In the genomic region with DNA sequence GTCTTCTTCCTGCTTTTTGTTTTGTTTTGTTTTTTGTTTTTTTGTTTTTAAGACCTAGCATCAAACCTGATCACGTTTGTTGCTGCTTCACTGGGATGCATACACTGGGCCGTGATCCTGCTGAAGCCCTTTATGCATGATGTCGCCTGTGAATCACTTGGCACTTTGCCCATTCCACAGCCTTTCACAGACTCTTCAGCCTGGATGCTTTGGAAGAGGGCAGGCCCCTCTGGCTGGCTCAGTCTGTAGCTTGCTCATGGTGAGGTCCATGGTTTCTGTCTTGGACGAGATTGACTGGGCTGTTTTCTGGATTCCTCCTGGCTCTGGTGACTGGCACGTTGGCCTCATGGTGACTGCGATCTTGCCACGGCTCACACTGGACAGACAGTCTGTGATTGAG, we compare ENCODE assay signal across 12 mouse cellular contexts. TPM values are rescaled to one million over a fixed set of nuclear protein-coding genes. Genes with fewer than 3 reads are reported as not detected.
DNase-seq lines count a peak whose midpoint lies in the region; ATAC-seq lines count a peak whose summit lies in the region.
"Had no signal": no experiment of that assay in that cellular context is flagged by ENCODE, and none has a peak within 500 bp of the region (broad histone marks: within the 10 kb centered on the region; RNA-seq: fewer than 3 reads in every experiment).

No protein-coding gene starts in this region.

- no peak overlapping the region; the same call in 1 of the 2 replicates for H3K9ac ChIP-seq in forebrain, embryonic 13.5 days
- H3K9ac ChIP-seq: embryonic facial prominence, embryonic 12.5 days; lung, embryonic 15.5 days had no signal

- H3K4me3 ChIP-seq in forebrain, embryonic 13.5 days: no peak overlapping the region
- no peak overlapping the region for H3K4me3 ChIP-seq in forebrain, embryonic 10.5 days
- H3K4me3 ChIP-seq: embryonic facial prominence, embryonic 12.5 days; lung, embryonic 15.5 days had no signal

- no peaks in the 10 kb centered on the region for H3K9me3 ChIP-seq in forebrain, embryonic 13.5 days (replicated peaks)
- no peaks in the 10 kb centered on the region for H3K9me3 ChIP-seq in forebrain, embryonic 10.5 days
- H3K9me3 ChIP-seq: embryonic facial prominence, embryonic 12.5 days; lung, embryonic 15.5 days had no signal

- 58% methylated on average over 7 of the region's 7 CpGs for WGBS in forebrain, embryonic 13.5 days
- WGBS in forebrain, embryonic 10.5 days: 94% methylated on average over 7 of the region's 7 CpGs

- H3K4me2 ChIP-seq in forebrain, embryonic 13.5 days: no peak overlapping the region
- H3K4me2 ChIP-seq: embryonic facial prominence, embryonic 12.5 days; lung, embryonic 15.5 days had no signal

- no peak for DNase-seq in forebrain, embryonic 10.5 days (ENCODE audit: extremely low spot score, low spot score)
- DNase-seq in lung, postnatal 14 days: peak; percentile 18
- no peak for DNase-seq in lung, adult 18-20 months
- DNase-seq in cerebellum, adult 9-11 months: peak; percentile 79
- peak; percentile 61 for DNase-seq in retina, postnatal 1 day
- DNase-seq in thymus, postnatal 0 days (ENCODE audit: low spot score): no peak
- no peak for DNase-seq in T-cell, adult 2 months (ENCODE audit: low spot score)
- DNase-seq: B cell, adult 2 months; gastrocnemius, postnatal 25 days had no signal

- H3K36me3 ChIP-seq in forebrain, embryonic 13.5 days (ENCODE audit: poor library complexity, severe bottlenecking): peaks cover 100% of the 10 kb centered on the region
- peaks cover 100% of the 10 kb centered on the region for H3K36me3 ChIP-seq in forebrain, embryonic 10.5 days (replicated peaks)

- H3K27ac ChIP-seq in forebrain, embryonic 13.5 days: peak overlapping the region; percentile 61; the same call in 1 of the 2 replicates
- no peak overlapping the region for H3K27ac ChIP-seq in forebrain, embryonic 10.5 days
- H3K27ac ChIP-seq: embryonic facial prominence, embryonic 12.5 days; lung, embryonic 15.5 days had no signal

- ATAC-seq in forebrain, embryonic 13.5 days: 0 out of 2 replicates have a peak, but pooled peaks have one; percentile 53

- no peaks in the 10 kb centered on the region for H3K27me3 ChIP-seq in forebrain, embryonic 13.5 days
- no peaks in the 10 kb centered on the region for H3K27me3 ChIP-seq in forebrain, embryonic 10.5 days (ENCODE audit: poor library complexity, severe bottlenecking)
- H3K27me3 ChIP-seq: embryonic facial prominence, embryonic 12.5 days; lung, embryonic 15.5 days had no signal

- no peaks in the 10 kb centered on the region; the same call in 1 of the 2 replicates for H3K4me1 ChIP-seq in forebrain, embryonic 13.5 days
- H3K4me1 ChIP-seq in forebrain, embryonic 10.5 days: no peaks in the 10 kb centered on the region
- H3K4me1 ChIP-seq: embryonic facial prominence, embryonic 12.5 days; lung, embryonic 15.5 days had no signal

RNA-seq across cellular contexts. Expression of a gene that starts 34.9 kb away (rescaled TPM):
- polyA plus RNA-seq in forebrain, embryonic 13.5 days (2015; fragmentation: Nextera tagmentation; extraction: Ambion mirVana): 23.7 and 27.0 TPM in 2 replicates
- polyA plus RNA-seq in forebrain, embryonic 10.5 days (2016; fragmentation: Nextera tagmentation; extraction: Ambion mirVana): 26.6 and 29.7 TPM in 2 replicates
- polyA plus RNA-seq in thymus, postnatal 0 days (2015; fragmentation: Nextera tagmentation; extraction: Ambion mirVana): 13.2 and 15.6 TPM in 2 replicates

RNA-seq across cellular contexts. Expression of a gene that starts 50.6 kb away (rescaled TPM):
- polyA plus RNA-seq in forebrain, embryonic 13.5 days (2015; fragmentation: Nextera tagmentation; extraction: Ambion mirVana): 53.0 and 57.4 TPM in 2 replicates
- 48.2 and 50.1 TPM in 2 replicates for polyA plus RNA-seq in forebrain, embryonic 10.5 days (2016; fragmentation: Nextera tagmentation; extraction: Ambion mirVana)
- polyA plus RNA-seq in thymus, postnatal 0 days (2015; fragmentation: Nextera tagmentation; extraction: Ambion mirVana): 22.5 and 33.6 TPM in 2 replicates

RNA-seq across cellular contexts. Expression of a gene that starts 58.4 kb away (rescaled TPM):
- 76.9 and 89.3 TPM in 2 replicates for polyA plus RNA-seq in forebrain, embryonic 13.5 days (2015; fragmentation: Nextera tagmentation; extraction: Ambion mirVana)
- 83.6 and 91.4 TPM in 2 replicates for polyA plus RNA-seq in forebrain, embryonic 10.5 days (2016; fragmentation: Nextera tagmentation; extraction: Ambion mirVana)
- 66.9 and 72.4 TPM in 2 replicates for polyA plus RNA-seq in thymus, postnatal 0 days (2015; fragmentation: Nextera tagmentation; extraction: Ambion mirVana)

Comparison
In these comparisons a context has a peak if more than half of its experiments do, and no peak if none do; other contexts are left out.
1. DNase-seq: peak in lung, postnatal 14 days (single experiment), cerebellum, adult 9-11 months (single experiment) and retina, postnatal 1 day (single experiment); none in forebrain, embryonic 10.5 days (single experiment), lung, adult 18-20 months (0 of 2), thymus, postnatal 0 days (single experiment) and T-cell, adult 2 months (single experiment).